Mouse (Mus musculus) ES-Bruce4 (cell line): ENCODE data around the gene Cmas. TPM values are rescaled to one million over a fixed set of nuclear protein-coding genes. Genes with fewer than 3 reads are reported as not detected.

ENCODE experiments used
- H3K27ac ChIP-seq: 2 replicates; pipeline ENCODE4 v1.5.1; 2012; ENCODE audit warnings: low read length, inconsistent platforms; ENCODE audit not compliant: insufficient read depth
- H3K27me3 ChIP-seq: 2 replicates; pipeline ENCODE4 v1.6.1; 2012; ENCODE audit warnings: mild to moderate bottlenecking, low read length, inconsistent platforms; ENCODE audit not compliant: control insufficient read depth, poor library complexity, insufficient read depth, severe bottlenecking
- H3K36me3 ChIP-seq: 2 replicates; pipeline ENCODE4 v1.6.1; 2012; ENCODE audit warnings: inconsistent platforms, mild to moderate bottlenecking, low read length, moderate library complexity; ENCODE audit not compliant: control insufficient read depth, poor library complexity, insufficient read depth, severe bottlenecking
- H3K4me1 ChIP-seq: one replicate; pipeline ENCODE4 v1.8.1; 2011; ENCODE audit warnings: low read length; ENCODE audit not compliant: control insufficient read depth, insufficient read depth
- H3K4me3 ChIP-seq: 2 replicates; pipeline ENCODE4 v1.5.1; 2011; ENCODE audit warnings: low read depth, mild to moderate bottlenecking, low read length
- H3K9ac ChIP-seq: 2 replicates; pipeline ENCODE4 v1.6.1; 2012; ENCODE audit warnings: low read depth, mild to moderate bottlenecking, inconsistent platforms; ENCODE audit not compliant: poor library complexity, severe bottlenecking
- H3K9me3 ChIP-seq: replicated peaks from 2 replicates; pipeline ENCODE4 v1.6.1; 2012; ENCODE audit warnings: mild to moderate bottlenecking, low read length, inconsistent platforms; ENCODE audit not compliant: control insufficient read depth, poor library complexity, insufficient read depth, severe bottlenecking
- CTCF ChIP-seq: IDR thresholded peaks from one replicate; pipeline ENCODE4 v1.8.1; 2011; ENCODE audit warnings: low read depth, low read length
- EP300 ChIP-seq: IDR thresholded peaks from 2 replicates; pipeline ENCODE4 v1.6.1; 2011; ENCODE audit warnings: low read depth, low read length; ENCODE audit not compliant: insufficient read depth
- POLR2A ChIP-seq: IDR thresholded peaks from one replicate; pipeline ENCODE4 v1.8.1; 2011; ENCODE audit warnings: low read length; ENCODE audit not compliant: insufficient read depth
- polyA plus RNA-seq: library from polyadenylated mRNA; stranded (reverse); fragments of >200 nt; gene quantifications from 2 replicates; pipeline ENCODE4 v1.2.4, GENCODE M21; 2011; ENCODE audit warnings: low read depth; ENCODE audit not compliant: missing spikeins, insufficient read depth, insufficient read length

The Cmas gene
- polyA plus RNA-seq, 1 experiment: 81.6 TPM

GRCm38 (mm10) chr6:142757976-142758375 is 1.5 kb downstream of the Cmas start:
- peaks cover 14% of the 10 kb centered on the region for H3K36me3 ChIP-seq
- peaks cover 4% of the 10 kb centered on the region for H3K4me1 ChIP-seq
- TF ChIP-seq POLR2A: no peak
- no peak for TF ChIP-seq EP300
- no peak overlapping the region for H3K27ac ChIP-seq
- no peaks in the 10 kb centered on the region for H3K9me3 ChIP-seq
- H3K9ac ChIP-seq: no peak overlapping the region
- H3K4me3 ChIP-seq: no peak overlapping the region
- H3K27me3 ChIP-seq: no peaks in the 10 kb centered on the region

GRCm38 (mm10) chr6:142758562-142758961 is 2.1 kb downstream of the Cmas start:
- Histone ChIP-seq H3K9ac (no peak overlapping the region), H3K36me3 (peaks cover 14% of the 10 kb centered on the region), H3K27ac (no peak overlapping the region), H3K4me3 (no peak overlapping the region), H3K4me1 (peaks cover 4% of the 10 kb centered on the region), H3K27me3 (no peaks in the 10 kb centered on the region), H3K9me3 (no peaks in the 10 kb centered on the region)
- TF ChIP-seq CTCF (no peak), POLR2A (no peak), EP300 (no peak)

GRCm38 (mm10) chr6:142759633-142760032 is 3.1 kb downstream of the Cmas start:
- Histone ChIP-seq H3K4me1 (peaks cover 2% of the 10 kb centered on the region), H3K27me3 (no peaks in the 10 kb centered on the region), H3K9me3 (no peaks in the 10 kb centered on the region), H3K36me3 (peaks cover 20% of the 10 kb centered on the region), H3K27ac (no peak overlapping the region), H3K4me3 (no peak overlapping the region), H3K9ac (no peak overlapping the region)
- TF ChIP-seq CTCF (no peak), POLR2A (no peak), EP300 (no peak)

- no peaks in the 10 kb centered on the region for H3K9me3 ChIP-seq
- TF ChIP-seq CTCF: no peak
- TF ChIP-seq POLR2A: no peak
- TF ChIP-seq EP300: no peak
- peaks cover 47% of the 10 kb centered on the region for H3K36me3 ChIP-seq
- no peak overlapping the region for H3K9ac ChIP-seq
- peaks cover 1% of the 10 kb centered on the region for H3K4me1 ChIP-seq
- H3K27ac ChIP-seq: no peak overlapping the region
- no peak overlapping the region for H3K4me3 ChIP-seq
- no peaks in the 10 kb centered on the region for H3K27me3 ChIP-seq
Measured at GRCm38 (mm10) chr6:142764933-142765332, 8.4 kb downstream of the Cmas start.

GRCm38 (mm10) chr6:142767305-142767704 is 10.8 kb downstream of the Cmas start:
- TF ChIP-seq CTCF (no peak), EP300 (no peak), POLR2A (no peak)
- H3K27ac ChIP-seq: no peak overlapping the region
- H3K4me3 ChIP-seq: no peak overlapping the region
- H3K4me1 ChIP-seq: peaks cover 2% of the 10 kb centered on the region
- H3K27me3 ChIP-seq: no peaks in the 10 kb centered on the region
- H3K9ac ChIP-seq: no peak overlapping the region
- H3K9me3 ChIP-seq: no peaks in the 10 kb centered on the region
- peaks cover 44% of the 10 kb centered on the region for H3K36me3 ChIP-seq

- Histone ChIP-seq H3K27ac (no peak overlapping the region), H3K4me1 (peaks cover 2% of the 10 kb centered on the region), H3K9me3 (no peaks in the 10 kb centered on the region), H3K9ac (no peak overlapping the region), H3K4me3 (no peak overlapping the region), H3K36me3 (peaks cover 40% of the 10 kb centered on the region), H3K27me3 (no peaks in the 10 kb centered on the region)
- TF ChIP-seq EP300 (no peak), POLR2A (no peak), CTCF (no peak)
Measured at GRCm38 (mm10) chr6:142769896-142770295, 13.4 kb downstream of the Cmas start.
